Mouse (Mus musculus) brown adipose tissue, adult 24 weeks (tissue): ENCODE measurements around the gene Rpl22. TPM values are rescaled to one million over a fixed set of nuclear protein-coding genes. Genes with fewer than 3 reads are reported as not detected.

Experiments used
- H3K27ac ChIP-seq: fragments of 200-500 bp; replicated peaks from 2 replicates; pipeline ENCODE4 v1.5.1; 2012; ENCODE audit warnings: low read depth, mild to moderate bottlenecking, low read length
- H3K4me1 ChIP-seq: fragments of 200-500 bp; 2 replicates; pipeline ENCODE4 v1.6.1; 2012; ENCODE audit warnings: low read length, mixed read lengths; ENCODE audit not compliant: control insufficient read depth, insufficient read depth, insufficient read length
- H3K4me3 ChIP-seq: fragments of 200-500 bp; 2 replicates; pipeline ENCODE4 v1.5.1; 2012; ENCODE audit warnings: low read depth, mild to moderate bottlenecking, low read length, moderate library complexity; ENCODE audit not compliant: insufficient read depth
- polyA plus RNA-seq: library from polyadenylated mRNA; stranded (reverse); fragments of >200 nt; gene quantifications from 2 replicates; pipeline ENCODE4 v1.2.4, GENCODE M21; 2012; ENCODE audit not compliant: missing spikeins, insufficient read depth, insufficient read length

The Rpl22 gene
- polyA plus RNA-seq, 1 experiment: 638 TPM

- Histone ChIP-seq H3K27ac (no peak overlapping the region), H3K4me3 (no peak overlapping the region), H3K4me1 (no peaks in the 10 kb centered on the region)
These were observed 15.2 kb downstream of the Rpl22 start for GRCm38 (mm10) chr4:152340584-152341284.

GRCm38 (mm10) chr4:152343296-152343695, 17.8 kb downstream of the Rpl22 start:
- Histone ChIP-seq H3K4me3 (no peak overlapping the region), H3K4me1 (no peaks in the 10 kb centered on the region), H3K27ac (no peak overlapping the region)

- Histone ChIP-seq H3K4me3 (no peak overlapping the region), H3K27ac (no peak overlapping the region), H3K4me1 (no peaks in the 10 kb centered on the region)
These were observed 19.1 kb downstream of the Rpl22 start for GRCm38 (mm10) chr4:152344651-152345050.

- Histone ChIP-seq H3K4me1 (no peaks in the 10 kb centered on the region), H3K4me3 (no peak overlapping the region)
These were observed 19.8 kb downstream of the Rpl22 start for GRCm38 (mm10) chr4:152345120-152345889.

GRCm38 (mm10) chr4:152349837-152350381, 24.4 kb downstream of the Rpl22 start:
- Histone ChIP-seq H3K4me1 (no peaks in the 10 kb centered on the region), H3K4me3 (no peak overlapping the region), H3K27ac (no peak overlapping the region)

More at GRCm38 (mm10) chr4:152345120-152345889, 19.8 kb downstream of the Rpl22 start:
- H3K27ac ChIP-seq: no peak overlapping the region

- Histone ChIP-seq H3K27ac (no peak overlapping the region), H3K4me1 (no peaks in the 10 kb centered on the region), H3K4me3 (no peak overlapping the region)
These were observed 25.3 kb downstream of the Rpl22 start for GRCm38 (mm10) chr4:152350722-152351421.

GRCm38 (mm10) chr4:152351422-152352305, 26.1 kb downstream of the Rpl22 start:
- H3K27ac ChIP-seq: no peak overlapping the region
- no peaks in the 10 kb centered on the region for H3K4me1 ChIP-seq
- H3K4me3 ChIP-seq: no peak overlapping the region

- H3K4me3 ChIP-seq: no peak overlapping the region
- H3K4me1 ChIP-seq: no peaks in the 10 kb centered on the region
- H3K27ac ChIP-seq: no peak overlapping the region
These were observed 28.5 kb downstream of the Rpl22 start for GRCm38 (mm10) chr4:152353886-152354637.

- Histone ChIP-seq H3K4me1 (no peaks in the 10 kb centered on the region), H3K4me3 (no peak overlapping the region), H3K27ac (no peak overlapping the region)
These were observed 30.1 kb downstream of the Rpl22 start for GRCm38 (mm10) chr4:152355672-152356071.

- Histone ChIP-seq H3K4me3 (no peak overlapping the region), H3K4me1 (no peaks in the 10 kb centered on the region), H3K27ac (no peak overlapping the region)
These were observed 34.2 kb downstream of the Rpl22 start for GRCm38 (mm10) chr4:152359700-152360099.

- Histone ChIP-seq H3K4me1 (no peaks in the 10 kb centered on the region), H3K4me3 (no peak overlapping the region), H3K27ac (no peak overlapping the region)
These were observed 35.3 kb downstream of the Rpl22 start for GRCm38 (mm10) chr4:152360855-152361254.

GRCm38 (mm10) chr4:152362180-152362579, 36.6 kb downstream of the Rpl22 start:
- Histone ChIP-seq H3K27ac (no peak overlapping the region), H3K4me3 (no peak overlapping the region), H3K4me1 (no peaks in the 10 kb centered on the region)

GRCm38 (mm10) chr4:152365228-152365627, 39.7 kb downstream of the Rpl22 start:
- Histone ChIP-seq H3K4me3 (no peak overlapping the region), H3K4me1 (no peaks in the 10 kb centered on the region), H3K27ac (no peak overlapping the region)
